Mouse (Mus musculus): Measurements from ENCODE around the gene Ldlr.

- TF ChIP-seq POLR2A (IDR thresholded peaks at IDR 0.05; ENCODE audit: borderline replicate concordance, low read depth, low read length) (no peak), CTCF (IDR thresholded peaks at IDR 0.05; ENCODE audit: low read depth, low read length) (no peak)
These were observed 13.9 kb downstream of the Ldlr start for GRCm38 (mm10) chr9:21737188-21737587.

Measured in bone marrow macrophage, adult 2 months (primary cell).